Mouse (Mus musculus): ENCODE data around the gene Furin.

DNA sequence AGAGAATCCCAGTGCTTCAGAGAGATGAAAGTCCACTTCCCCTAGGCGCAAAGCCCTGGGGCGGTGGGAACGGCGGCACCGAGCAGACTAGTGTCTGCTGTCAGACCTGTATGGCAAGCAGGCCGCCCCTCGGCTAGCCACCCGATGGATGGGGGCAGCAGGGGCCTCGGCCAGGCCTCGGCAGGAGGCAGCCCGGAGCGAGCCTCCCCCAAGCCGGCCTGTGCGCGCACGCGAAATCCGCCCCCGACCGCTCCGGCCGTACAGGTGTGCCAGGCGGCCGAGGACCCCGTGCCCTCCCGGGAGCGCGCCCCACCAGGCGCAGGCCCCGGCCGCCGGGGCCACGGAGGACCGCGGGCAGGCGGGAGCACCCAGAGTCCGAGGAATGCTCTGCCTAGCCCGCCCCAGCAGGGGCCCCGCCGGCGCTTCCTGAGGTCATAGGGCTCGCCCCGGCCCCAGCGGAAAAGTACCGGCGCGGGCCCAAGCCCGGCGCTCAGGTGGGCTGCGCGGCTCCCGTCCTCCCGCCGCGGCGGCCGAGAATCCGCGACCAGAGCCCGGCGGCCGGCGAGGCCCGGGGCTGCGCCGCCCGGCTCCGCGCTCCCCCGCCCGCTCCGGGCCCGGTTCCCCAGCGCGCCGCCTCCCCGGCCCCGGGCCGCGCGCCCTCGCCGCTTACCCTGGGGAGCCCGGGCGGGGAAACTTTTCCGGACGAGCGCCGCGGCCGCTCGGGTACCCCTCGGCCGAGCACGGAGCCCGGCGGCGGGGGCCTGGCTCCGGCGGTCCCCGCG, 3.2 kb downstream of the Furin start:
- TF ChIP-seq GATA1 (IDR thresholded peaks at IDR 0.05; ENCODE audit: borderline replicate concordance, low read length) (no peak), FLI1 (IDR thresholded peaks at IDR 0.05; ENCODE audit: low read length) (no peak)

Measured in megakaryocyte, embryonic 14.5 days (primary cell).